Mouse (Mus musculus): ENCODE measurements around the gene Hoxb7.
A peak's percentile ranks its signal among the peaks of the same experiment; 100 is the strongest.

The Hoxb7 gene

GRCm38 (mm10) chr11:96268031-96268745 is 18.2 kb upstream of the Hoxb7 start:
- no peak for DNase-seq (ENCODE audit: low read depth, low spot score)

DNA sequence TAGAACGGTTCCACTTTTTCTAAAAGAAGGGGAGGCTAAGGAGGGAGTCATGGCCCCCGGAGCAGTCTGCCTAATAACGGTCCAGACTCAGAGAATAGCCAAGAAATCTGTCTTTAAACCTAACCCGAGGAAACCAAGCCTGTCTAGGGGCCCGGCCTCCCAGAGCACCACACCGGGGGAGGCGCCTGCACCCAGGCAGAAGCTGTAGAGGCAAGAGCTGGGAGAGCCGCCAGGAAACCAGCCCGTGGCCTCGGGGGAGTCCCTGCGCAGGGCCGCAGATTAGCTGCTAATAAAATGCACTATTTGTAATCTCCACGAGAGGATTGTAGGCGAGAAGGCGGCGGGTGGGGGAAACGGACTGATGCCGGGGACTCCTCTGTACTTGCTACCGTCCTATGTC is 16.6 kb upstream of the Hoxb7 start:
- no peak for DNase-seq (ENCODE audit: low read depth, low spot score)

DNA sequence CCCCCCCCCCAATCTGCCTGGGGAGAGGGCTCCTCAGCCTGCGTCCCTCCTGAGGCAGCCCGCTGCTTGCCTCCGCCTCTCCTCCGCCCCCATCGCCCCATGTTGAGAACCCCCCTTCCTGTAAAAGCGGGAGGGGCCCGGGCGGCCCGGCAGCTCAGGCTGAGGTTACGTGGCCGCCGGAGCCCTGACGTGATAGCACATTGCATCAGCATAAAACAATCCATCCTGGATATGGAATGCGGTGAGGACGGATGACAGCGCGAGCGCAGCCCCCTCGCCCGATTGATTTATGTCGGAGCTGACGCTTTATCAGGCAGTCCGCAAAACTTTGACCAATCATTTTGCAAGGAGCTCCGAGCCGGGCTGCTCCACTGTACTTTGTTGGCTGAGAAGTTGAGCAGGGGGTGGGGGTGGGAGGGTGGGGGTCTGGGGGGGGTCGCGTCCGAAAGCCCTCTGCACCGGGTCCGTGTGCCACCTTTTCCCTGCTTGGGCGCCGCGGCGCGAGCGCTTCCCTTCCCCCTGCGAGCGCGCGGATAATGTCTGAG is 15.4 kb upstream of the Hoxb7 start, which contains the start of gene Hoxb9:
TSS of gene Hoxb9 (plus strand) at position 462 of the 545 bp plus-strand sequence.
- no peak for DNase-seq (ENCODE audit: low read depth, low spot score)

GRCm38 (mm10) chr11:96271541-96272011 is 14.8 kb upstream of the Hoxb7 start:
- no peak for DNase-seq (ENCODE audit: low read depth, low spot score)

GRCm38 (mm10) chr11:96272024-96272921 is 14.2 kb upstream of the Hoxb7 start:
- no peak for DNase-seq (ENCODE audit: low read depth, low spot score)

DNA sequence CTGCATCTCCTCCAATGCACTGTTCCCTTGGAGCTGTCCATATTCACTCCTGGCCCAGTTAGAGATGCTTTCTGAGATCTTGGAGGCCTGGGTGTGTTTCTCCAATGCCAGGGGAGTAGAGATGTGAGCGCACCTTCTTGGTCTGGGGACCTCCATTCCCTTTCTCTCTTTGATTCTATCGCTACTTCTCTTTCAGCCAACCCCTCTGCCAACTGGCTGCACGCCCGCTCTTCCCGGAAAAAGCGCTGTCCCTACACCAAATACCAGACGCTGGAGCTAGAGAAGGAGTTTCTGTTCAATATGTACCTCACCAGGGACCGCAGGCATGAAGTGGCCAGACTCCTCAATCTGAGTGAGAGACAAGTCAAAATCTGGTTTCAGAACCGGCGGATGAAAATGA is 12.0 kb upstream of the Hoxb7 start:
- DNase-seq (ENCODE audit: low read depth, low spot score) = no peak

DNA sequence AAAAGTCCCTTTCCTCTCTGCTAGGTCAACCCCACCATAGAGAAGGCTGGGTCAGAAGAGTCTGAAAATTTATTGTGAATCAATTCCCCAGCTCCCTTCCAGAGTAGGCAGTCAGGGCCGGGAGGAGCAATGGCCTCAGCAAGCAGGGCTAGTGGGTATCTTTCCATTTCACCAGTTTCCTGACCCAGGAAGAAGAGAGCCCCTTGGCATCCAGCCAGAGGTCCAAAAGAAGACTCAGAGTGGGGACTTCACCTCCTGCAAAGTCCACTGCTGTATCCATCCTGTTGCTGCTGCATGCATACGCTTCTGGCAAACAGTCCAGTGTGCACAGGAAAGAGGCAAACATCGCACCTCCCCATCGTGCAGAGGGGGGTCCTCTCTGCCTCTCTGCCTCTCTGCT is 10.5 kb upstream of the Hoxb7 start:
- DNase-seq (ENCODE audit: low read depth, low spot score) = no peak

- DNase-seq (ENCODE audit: low read depth, low spot score) = no peak
Measured at GRCm38 (mm10) chr11:96277151-96278044, 9.0 kb upstream of the Hoxb7 start.

GRCm38 (mm10) chr11:96278324-96278723 is 8.1 kb upstream of the Hoxb7 start:
- DNase-seq (ENCODE audit: low read depth, low spot score) = no peak

DNA sequence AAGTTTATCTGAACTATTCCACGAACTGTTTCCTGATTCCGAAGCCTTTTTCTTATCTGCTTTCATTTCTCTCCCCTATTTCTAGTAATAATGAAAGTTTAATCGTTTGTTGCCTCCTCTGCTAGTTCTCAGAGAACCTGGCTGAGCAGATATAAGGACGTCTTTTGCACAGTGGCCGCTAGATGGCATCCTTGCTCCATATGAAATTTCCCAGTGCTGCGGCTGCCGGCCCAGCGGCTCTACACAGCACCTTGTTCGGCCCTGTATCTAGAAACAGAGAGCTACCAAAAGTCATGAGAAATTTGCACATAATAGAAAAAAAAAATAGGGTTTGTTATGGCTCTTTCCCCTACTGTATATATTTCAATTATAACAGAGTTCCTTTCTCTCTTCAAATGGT is 7.7 kb upstream of the Hoxb7 start:
- peak; percentile 88 for DNase-seq (ENCODE audit: low read depth, low spot score)

- no peak for DNase-seq (ENCODE audit: low read depth, low spot score)
Measured at GRCm38 (mm10) chr11:96279421-96280233, 6.8 kb upstream of the Hoxb7 start.

DNA sequence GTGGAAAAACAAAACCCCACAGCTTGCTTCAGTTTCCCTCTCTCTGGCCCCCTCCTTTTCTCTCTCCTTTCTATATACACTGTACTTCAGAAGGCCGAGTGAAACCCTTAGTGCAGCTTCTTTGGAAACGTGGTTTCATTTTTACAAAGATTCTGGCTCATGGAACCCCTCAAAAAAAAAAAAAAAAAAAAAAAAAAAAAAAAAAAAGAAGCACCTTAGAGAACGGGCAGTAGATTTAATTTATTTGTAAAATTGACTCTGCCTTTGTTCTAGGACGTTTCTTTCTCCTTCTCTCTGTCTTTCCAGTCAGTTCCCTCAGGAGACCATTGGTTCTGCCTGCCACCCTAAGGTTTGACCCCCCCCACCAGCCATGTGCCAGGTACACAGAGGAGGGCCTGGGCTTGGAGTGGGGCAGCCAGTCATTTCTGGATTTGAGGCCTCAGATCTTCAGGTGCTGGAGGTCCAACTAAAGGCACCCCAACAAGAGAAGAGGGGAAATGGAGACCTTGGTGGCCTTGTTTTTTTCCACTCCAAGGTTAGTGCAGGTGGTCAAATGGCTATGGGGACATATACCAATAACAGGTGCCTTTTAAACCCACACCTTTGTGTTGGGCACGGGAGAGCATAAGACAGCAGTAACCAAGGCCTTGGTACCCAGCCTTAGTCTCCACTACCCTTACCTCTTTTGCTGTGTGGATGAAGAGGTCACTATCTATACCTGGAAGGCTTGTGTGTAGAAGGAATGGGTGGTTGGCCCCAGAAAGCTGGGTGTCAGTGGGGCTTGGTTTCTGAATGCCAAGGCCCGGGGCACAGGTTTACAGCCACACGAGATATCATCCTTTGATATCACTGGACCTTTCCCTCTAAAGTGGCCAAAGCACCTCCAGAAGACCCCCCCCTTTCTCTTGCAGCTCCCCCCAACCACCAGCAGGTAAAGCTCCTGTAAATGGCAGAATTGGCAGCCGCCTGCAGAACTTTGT is 5.7 kb upstream of the Hoxb7 start:
- no peak for DNase-seq (ENCODE audit: low read depth, low spot score)

- no peak for DNase-seq (ENCODE audit: low read depth, low spot score)
Measured at GRCm38 (mm10) chr11:96281396-96281795, 5.0 kb upstream of the Hoxb7 start.

- no peak for DNase-seq (ENCODE audit: low read depth, low spot score)
Measured at GRCm38 (mm10) chr11:96281855-96282570, 4.4 kb upstream of the Hoxb7 start, which contains the start of gene Hoxb8. Hoxb8 (plus strand) TSS chr11:96281905.

- no peak for DNase-seq (ENCODE audit: low read depth, low spot score)
Measured at GRCm38 (mm10) chr11:96282795-96283430, 3.5 kb upstream of the Hoxb7 start.

DNA sequence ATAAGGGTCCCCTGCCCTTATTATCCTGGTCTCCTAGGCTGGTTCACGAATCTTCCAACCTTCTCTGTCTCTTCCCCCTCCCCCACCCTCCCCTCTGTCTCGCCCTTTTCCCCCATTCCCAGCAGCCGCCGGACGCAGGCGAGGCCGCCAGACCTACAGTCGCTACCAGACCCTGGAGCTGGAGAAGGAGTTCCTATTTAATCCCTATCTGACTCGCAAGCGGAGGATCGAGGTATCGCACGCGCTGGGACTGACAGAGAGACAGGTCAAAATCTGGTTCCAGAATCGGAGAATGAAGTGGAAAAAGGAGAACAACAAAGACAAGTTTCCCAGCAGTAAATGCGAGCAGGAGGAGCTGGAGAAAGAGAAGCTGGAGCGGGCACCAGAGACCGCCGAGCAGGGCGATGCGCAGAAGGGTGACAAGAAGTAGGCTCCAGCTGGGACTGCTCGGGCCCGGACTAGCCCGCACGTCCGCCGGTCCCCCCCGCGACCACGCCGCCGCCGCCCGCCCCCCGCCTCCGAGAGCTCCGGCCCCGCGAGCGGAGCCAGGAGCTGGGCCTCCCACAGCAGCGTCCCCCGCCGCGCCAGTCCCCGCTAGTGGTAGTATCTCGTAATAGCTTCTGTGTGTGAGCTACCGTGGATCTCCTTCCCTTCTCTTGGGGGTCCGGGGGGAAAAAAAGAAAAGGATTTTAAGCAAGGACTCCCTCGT is 2.2 kb upstream of the Hoxb7 start:
- peak; percentile 78 for DNase-seq (ENCODE audit: low read depth, low spot score)

Measured in A20 (cell line).